Mouse (Mus musculus) hindbrain, embryonic 14.5 days (tissue): ENCODE measurements around the gene Srd5a1. TPM values are rescaled to one million over a fixed set of nuclear protein-coding genes. Genes with fewer than 3 reads are reported as not detected.
"Not testable (repeated sequence)": the region's sequence is repeated elsewhere in the genome, so short reads cannot be mapped to it uniquely, and the experiment has no call there.

Experiments
- ATAC-seq: fragments of 200-750 bp; cut with Nextera tagmentation; 2 replicates; pipeline ENCODE4 v1.8.0; 2017; ENCODE audit warnings: moderate number of reproducible peaks, mild to moderate bottlenecking, moderate TSS enrichment, moderate library complexity; ENCODE audit not compliant: low FRiP score
- DNase-seq: peaks from one replicate; pipeline ENCODE4 v3.0.0-alpha.2; 2015; ENCODE audit warnings: low spot score
- H3K27ac ChIP-seq: fragments of 300-500 bp; sonication (generic); 2 replicates; pipeline ENCODE4 v1.5.1; 2014; ENCODE audit warnings: mild to moderate bottlenecking, moderate library complexity
- H3K27me3 ChIP-seq: fragments of 300-500 bp; sonication (generic); 2 replicates; pipeline ENCODE4 v1.6.1; 2014; ENCODE audit warnings: mild to moderate bottlenecking, low read length, mixed read lengths; ENCODE audit not compliant: control insufficient read depth, insufficient read depth
- H3K36me3 ChIP-seq: fragments of 300-500 bp; sonication (generic); replicated peaks from 2 replicates; pipeline ENCODE4 v1.6.1; 2014; ENCODE audit not compliant: control insufficient read depth, insufficient read depth
- H3K4me1 ChIP-seq: fragments of 300-500 bp; sonication (generic); replicated peaks from 2 replicates; pipeline ENCODE4 v1.6.1; 2014; ENCODE audit warnings: antibody characterized with exemption, low read length, mixed read lengths; ENCODE audit not compliant: control insufficient read depth, insufficient read depth
- H3K4me2 ChIP-seq: fragments of 300-500 bp; sonication (generic); replicated peaks from 2 replicates; pipeline ENCODE4 v1.6.1; 2014; ENCODE audit warnings: mild to moderate bottlenecking, moderate library complexity
- H3K4me3 ChIP-seq: fragments of 300-500 bp; sonication (generic); replicated peaks from 2 replicates; pipeline ENCODE4 v1.5.1; 2014; ENCODE audit warnings: mild to moderate bottlenecking, low read length
- H3K9ac ChIP-seq: fragments of 300-500 bp; sonication (generic); 2 replicates; pipeline ENCODE4 v1.6.1; 2014
- H3K9me3 ChIP-seq: fragments of 300-500 bp; sonication (generic); 2 replicates; pipeline ENCODE4 v1.6.1; 2016; ENCODE audit warnings: low read length; ENCODE audit not compliant: control insufficient read depth
- WGBS: fragments of 180-500 bp; shearing (Covaris S2); extraction: QIAGEN DNeasy Blood & Tissue Kit; methylation state at CpG from one replicate; pipeline ENCODE4 v1.1.7; 2014; 5-methylcytosine and 5-hydroxymethylcytosine counted together
- polyA plus RNA-seq: library from polyadenylated mRNA; unstranded; fragments of >200 nt; fragmentation: Nextera tagmentation; extraction: Ambion mirVana; gene quantifications from 2 replicates; pipeline ENCODE4 v1.2.1, GENCODE M21; 2014

Srd5a1 gene
- polyA plus RNA-seq, 1 experiment from 2014 or later, result 25.3 TPM

- no peaks in the 10 kb centered on the region for H3K27me3 ChIP-seq
- no peak overlapping the region for H3K27ac ChIP-seq
- H3K4me1 ChIP-seq, result no peaks in the 10 kb centered on the region
- no peaks in the 10 kb centered on the region for H3K36me3 ChIP-seq
- no peak overlapping the region for H3K9ac ChIP-seq
- no peaks in the 10 kb centered on the region for H3K9me3 ChIP-seq
- ATAC-seq (no peak), DNase-seq (no peak)
- H3K4me3 ChIP-seq, result no peak overlapping the region
- 91% methylated on average over 5 of the region's 5 CpGs for whole genome bisulfite sequencing
- H3K4me2 ChIP-seq, result no peak overlapping the region
These were observed 9.9 kb downstream of the Srd5a1 start for GRCm38 (mm10) chr13:69601321-69601720.

GRCm38 (mm10) chr13:69600863-69601262 is 10.4 kb downstream of the Srd5a1 start:
- not testable (repeated sequence) for H3K4me1 ChIP-seq, H3K9ac ChIP-seq, H3K9me3 ChIP-seq, H3K36me3 ChIP-seq, ATAC-seq, H3K27me3 ChIP-seq, H3K4me3 ChIP-seq, H3K4me2 ChIP-seq, H3K27ac ChIP-seq, DNase-seq
- 94% methylated on average over 5 of the region's 5 CpGs for WGBS

- WGBS, result 92% methylated on average over 10 of the region's 10 CpGs
- Histone ChIP-seq H3K4me1 (no peaks in the 10 kb centered on the region), H3K27me3 (no peaks in the 10 kb centered on the region), H3K9ac (no peak overlapping the region), H3K27ac (no peak overlapping the region), H3K9me3 (no peaks in the 10 kb centered on the region), H3K4me3 (no peak overlapping the region), H3K36me3 (no peaks in the 10 kb centered on the region), H3K4me2 (no peak overlapping the region)
- DNase-seq (no peak), ATAC-seq (no peak)
These were observed 12.4 kb downstream of the Srd5a1 start for GRCm38 (mm10) chr13:69598867-69599266.

- ATAC-seq (no peak), DNase-seq (no peak)
- WGBS, result 94% methylated on average over 2 of the region's 2 CpGs
- Histone ChIP-seq H3K27ac (no peak overlapping the region), H3K4me1 (no peaks in the 10 kb centered on the region), H3K4me3 (no peak overlapping the region), H3K9ac (no peak overlapping the region), H3K4me2 (no peak overlapping the region), H3K36me3 (no peaks in the 10 kb centered on the region), H3K27me3 (no peaks in the 10 kb centered on the region), H3K9me3 (no peaks in the 10 kb centered on the region)
These were observed 14.7 kb downstream of the Srd5a1 start for GRCm38 (mm10) chr13:69596515-69596914.

DNA sequence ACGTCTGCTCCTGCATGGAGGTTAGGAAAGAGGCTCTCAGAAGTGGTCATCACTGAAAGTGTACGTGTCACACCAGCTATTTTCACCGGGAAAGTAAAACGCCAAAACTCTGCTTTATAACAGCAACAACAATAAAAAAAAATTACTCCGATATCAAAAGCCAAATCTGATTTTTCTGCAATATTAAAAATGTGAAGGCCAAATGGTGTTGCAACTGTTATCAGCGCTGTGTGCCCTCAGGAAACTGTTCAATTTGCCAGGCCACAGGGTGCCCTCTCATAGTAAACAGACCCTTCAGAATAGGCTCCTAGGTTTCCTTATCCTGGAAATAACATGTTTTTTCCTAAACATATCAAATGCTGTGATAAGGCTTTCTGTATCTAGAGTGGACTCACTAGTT is 15.3 kb downstream of the Srd5a1 start:
- Histone ChIP-seq H3K4me3 (no peak overlapping the region), H3K9ac (no peak overlapping the region), H3K4me1 (no peaks in the 10 kb centered on the region), H3K9me3 (no peaks in the 10 kb centered on the region), H3K27me3 (no peaks in the 10 kb centered on the region), H3K4me2 (no peak overlapping the region), H3K36me3 (no peaks in the 10 kb centered on the region), H3K27ac (no peak overlapping the region)
- ATAC-seq (no peak), DNase-seq (no peak)
- 91% methylated on average over 6 of the region's 6 CpGs for WGBS

DNA sequence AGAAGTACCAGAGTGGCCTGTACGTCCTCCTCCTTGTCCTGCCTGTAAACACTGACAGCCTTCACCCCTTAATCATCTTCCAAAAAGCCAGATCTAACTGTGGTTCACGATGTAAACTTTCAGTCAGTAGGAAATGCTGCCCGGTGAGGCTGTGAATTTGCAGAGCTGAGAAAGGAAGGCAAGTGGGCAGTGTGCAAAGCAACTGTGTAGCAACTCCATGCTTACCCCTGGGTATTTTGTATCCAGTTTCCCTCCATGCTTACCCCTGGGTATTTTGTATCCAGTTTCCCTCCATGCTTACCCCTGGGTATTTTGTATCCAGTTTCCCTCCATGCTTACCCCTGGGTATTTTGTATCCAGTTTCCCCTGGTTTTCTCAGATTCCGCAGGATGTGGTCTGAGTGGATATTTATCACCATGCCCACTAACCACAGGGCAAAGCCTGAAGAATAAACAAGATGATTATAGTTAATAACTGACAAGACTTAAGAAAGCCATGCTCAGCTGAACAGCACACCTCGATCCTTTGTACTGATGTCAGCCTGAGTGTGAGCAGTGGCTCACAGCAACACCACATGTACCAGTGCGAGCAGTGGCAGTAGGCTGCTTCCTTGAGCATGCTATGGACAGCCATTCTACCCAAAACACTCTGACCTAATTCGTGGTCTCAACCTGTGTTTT is 16.5 kb downstream of the Srd5a1 start:
- H3K27ac ChIP-seq, result no peak overlapping the region
- H3K9me3 ChIP-seq, result no peaks in the 10 kb centered on the region
- no peaks in the 10 kb centered on the region for H3K36me3 ChIP-seq
- H3K4me1 ChIP-seq, result no peaks in the 10 kb centered on the region
- H3K9ac ChIP-seq, result no peak overlapping the region
- DNase-seq (no peak), ATAC-seq (no peak)
- H3K27me3 ChIP-seq, result no peaks in the 10 kb centered on the region
- H3K4me3 ChIP-seq, result no peak overlapping the region
- no peak overlapping the region for H3K4me2 ChIP-seq
- 89% methylated on average over 7 of the region's 7 CpGs for WGBS

DNA sequence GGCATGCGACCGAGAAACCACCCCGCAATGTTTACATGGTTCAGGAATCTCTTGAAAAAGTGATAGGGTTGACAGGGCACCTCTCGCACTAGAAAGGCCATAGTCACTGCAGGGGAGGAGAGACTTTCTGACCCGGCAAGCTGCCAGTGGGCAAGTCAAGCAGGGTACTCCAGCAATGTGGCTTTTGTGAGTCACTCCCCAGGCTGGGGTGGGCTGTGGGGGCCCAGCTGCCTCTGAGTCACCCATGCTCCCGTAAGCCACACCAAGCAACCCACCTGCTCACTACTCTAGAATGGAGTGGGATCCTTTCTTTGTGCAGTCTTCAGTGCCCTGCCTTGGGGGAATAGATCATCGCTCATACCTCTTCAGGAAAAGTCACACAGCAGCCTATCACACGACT is 17.8 kb downstream of the Srd5a1 start:
- no peak for DNase-seq
- 76% methylated on average over 8 of the region's 8 CpGs for WGBS
- H3K4me3 ChIP-seq, result no peak overlapping the region
- H3K9ac ChIP-seq, result no peak overlapping the region
- H3K4me2 ChIP-seq, result no peak overlapping the region
- H3K9me3 ChIP-seq, result no peaks in the 10 kb centered on the region
- H3K27me3 ChIP-seq, result no peaks in the 10 kb centered on the region
- no peaks in the 10 kb centered on the region for H3K4me1 ChIP-seq
- ATAC-seq, result no peak
- no peaks in the 10 kb centered on the region for H3K36me3 ChIP-seq
- H3K27ac ChIP-seq, result no peak overlapping the region

- Histone ChIP-seq H3K4me1 (no peaks in the 10 kb centered on the region), H3K9ac (no peak overlapping the region), H3K4me2 (no peak overlapping the region), H3K9me3 (no peaks in the 10 kb centered on the region), H3K4me3 (no peak overlapping the region), H3K27ac (no peak overlapping the region), H3K36me3 (no peaks in the 10 kb centered on the region), H3K27me3 (no peaks in the 10 kb centered on the region)
- ATAC-seq (no peak), DNase-seq (no peak)
- WGBS, result 83% methylated on average over 8 of the region's 8 CpGs
These were observed 19.0 kb downstream of the Srd5a1 start for GRCm38 (mm10) chr13:69592226-69592625.

DNA sequence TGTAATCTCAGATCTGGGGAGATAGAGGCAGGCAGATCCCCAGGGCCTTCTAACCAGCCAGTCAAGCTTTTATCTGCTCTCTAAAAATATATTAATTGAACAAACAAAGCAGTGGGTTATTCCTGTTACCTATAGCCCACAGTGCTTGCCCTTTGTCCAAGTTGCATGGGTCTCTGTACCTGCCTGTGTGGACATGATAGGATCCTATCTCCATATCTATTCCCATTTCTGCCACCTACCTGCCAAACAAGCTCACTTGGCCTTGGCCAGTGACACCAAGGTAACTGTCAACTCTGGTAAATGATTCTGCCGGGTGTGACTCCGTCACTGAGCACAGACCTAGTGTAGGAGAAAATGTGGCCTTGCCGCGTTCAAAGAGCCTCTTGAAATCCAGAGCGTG is 19.9 kb downstream of the Srd5a1 start:
- no peaks in the 10 kb centered on the region for H3K36me3 ChIP-seq
- H3K4me2 ChIP-seq, result no peak overlapping the region
- no peaks in the 10 kb centered on the region for H3K27me3 ChIP-seq
- H3K4me1 ChIP-seq, result no peaks in the 10 kb centered on the region
- 97% methylated on average over 5 of the region's 5 CpGs for WGBS
- no peak overlapping the region for H3K27ac ChIP-seq
- no peaks in the 10 kb centered on the region for H3K9me3 ChIP-seq
- DNase-seq (no peak), ATAC-seq (no peak)
- H3K9ac ChIP-seq, result no peak overlapping the region
- H3K4me3 ChIP-seq, result no peak overlapping the region

DNA sequence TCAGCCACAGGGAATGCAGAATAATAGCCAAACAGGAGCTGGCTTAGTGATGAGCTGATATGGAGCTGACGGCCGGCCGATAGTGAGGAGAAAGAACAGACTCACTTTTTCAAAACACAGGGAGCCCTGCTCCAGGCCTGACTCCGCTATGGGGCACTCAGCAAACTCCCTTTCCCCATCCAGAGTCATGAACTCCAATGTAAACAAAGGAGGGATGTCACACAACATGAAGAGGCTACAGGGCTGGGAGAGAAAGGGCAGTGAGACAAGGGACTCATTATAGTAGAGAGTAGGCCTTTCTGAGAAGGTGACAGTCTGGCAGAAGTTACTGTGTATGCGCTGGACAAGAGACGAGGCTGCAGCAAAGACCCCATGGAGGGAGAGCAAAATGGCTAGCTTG is 23.0 kb downstream of the Srd5a1 start:
- no peak for ATAC-seq
- DNase-seq, result no peak
- Histone ChIP-seq H3K36me3 (no peaks in the 10 kb centered on the region), H3K4me3 (no peak overlapping the region), H3K9me3 (no peaks in the 10 kb centered on the region), H3K4me2 (no peak overlapping the region), H3K27me3 (no peaks in the 10 kb centered on the region), H3K27ac (no peak overlapping the region), H3K9ac (no peak overlapping the region), H3K4me1 (no peaks in the 10 kb centered on the region)
- 69% methylated on average over 6 of the region's 6 CpGs for WGBS
